Mouse (Mus musculus) heart, embryonic 10.5 days (tissue): ENCODE measurements around the gene Gm20390. TPM values are rescaled to one million over a fixed set of nuclear protein-coding genes. Genes with fewer than 3 reads are reported as not detected.
A peak's percentile ranks its signal among the peaks of the same experiment; 100 is the strongest.
"Not testable (repeated sequence)": the region's sequence is repeated elsewhere in the genome, so short reads cannot be mapped to it uniquely, and the experiment has no call there.

Experiments used
- DNase-seq: peaks from one replicate; pipeline ENCODE4 v3.0.0-alpha.2; 2017; ENCODE audit warnings: low spot score
- H3K27ac ChIP-seq: fragments of 300-500 bp; sonication (generic); 2 replicates; pipeline ENCODE4 v1.5.1; 2016; ENCODE audit warnings: mild to moderate bottlenecking
- H3K27me3 ChIP-seq: fragments of 300-500 bp; sonication (generic); 2 replicates; pipeline ENCODE4 v1.6.1; 2016; ENCODE audit warnings: mild to moderate bottlenecking; ENCODE audit not compliant: poor library complexity, insufficient read depth, severe bottlenecking
- H3K36me3 ChIP-seq: fragments of 300-500 bp; sonication (generic); 2 replicates; pipeline ENCODE4 v1.6.1; 2016; ENCODE audit warnings: mild to moderate bottlenecking, moderate library complexity
- H3K4me1 ChIP-seq: fragments of 300-500 bp; sonication (generic); 2 replicates; pipeline ENCODE4 v1.6.1; 2016; ENCODE audit warnings: mild to moderate bottlenecking
- H3K4me3 ChIP-seq: fragments of 300-500 bp; sonication (generic); 2 replicates; pipeline ENCODE4 v1.5.1; 2016; ENCODE audit warnings: mild to moderate bottlenecking, moderate library complexity
- H3K9me3 ChIP-seq: fragments of 300-500 bp; sonication (generic); 2 replicates; pipeline ENCODE4 v1.6.1; 2016; ENCODE audit warnings: mild to moderate bottlenecking, moderate library complexity
- WGBS: fragments of 180-500 bp; shearing (Covaris S2); methylation state at CpG from one replicate; pipeline ENCODE4 v1.1.7; 2016; 5-methylcytosine and 5-hydroxymethylcytosine counted together
- polyA plus RNA-seq: library from polyadenylated mRNA; unstranded; fragments of >200 nt; fragmentation: Nextera tagmentation; extraction: Ambion mirVana; gene quantifications from 2 replicates; pipeline ENCODE4 v1.2.1, GENCODE M21; 2016

The Gm20390 gene
- polyA plus RNA-seq, 1 experiment from 2014 or later, result 461 TPM

GRCm38 (mm10) chr11:93956159-93956558 lies 11.9 kb downstream of the Gm20390 start, which contains the start of gene Nme2:
Gene Nme2, minus strand, starts transcription at chr11:93956259.
- Histone ChIP-seq H3K4me1 (peaks cover 27% of the 10 kb centered on the region), H3K36me3 (peaks cover 64% of the 10 kb centered on the region), H3K27ac (peak within 1 kb of the TSS; percentile 90), H3K27me3 (no peaks in the 10 kb centered on the region), H3K4me3 (peak within 1 kb of the TSS; percentile 71), H3K9me3 (no peaks in the 10 kb centered on the region)
- WGBS, result 3% methylated on average over 6 of the region's 6 CpGs
- no peak for DNase-seq

GRCm38 (mm10) chr11:93955256-93956150 lies 12.6 kb downstream of the Gm20390 start:
- under 1% methylated on average over 66 of the region's 67 CpGs for WGBS
- peaks cover 64% of the 10 kb centered on the region for H3K36me3 ChIP-seq
- peak overlapping the region; percentile 71 for H3K4me3 ChIP-seq
- peaks cover 27% of the 10 kb centered on the region for H3K4me1 ChIP-seq
- H3K27me3 ChIP-seq, result no peaks in the 10 kb centered on the region
- no peaks in the 10 kb centered on the region for H3K9me3 ChIP-seq
- peak overlapping the region; percentile 90 for H3K27ac ChIP-seq
- peak; percentile 97 for DNase-seq

- Histone ChIP-seq H3K27me3 (no peaks in the 10 kb centered on the region), H3K27ac (peak overlapping the region; percentile 90), H3K36me3 (peaks cover 64% of the 10 kb centered on the region), H3K9me3 (no peaks in the 10 kb centered on the region), H3K4me1 (peaks cover 27% of the 10 kb centered on the region), H3K4me3 (peak overlapping the region; percentile 71)
- DNase-seq, result no peak
- 37% methylated on average over 13 of the region's 13 CpGs for WGBS
Observed at GRCm38 (mm10) chr11:93954738-93955255, 13.3 kb downstream of the Gm20390 start.

GRCm38 (mm10) chr11:93952376-93952775 lies 15.7 kb downstream of the Gm20390 start:
- Histone ChIP-seq H3K9me3 (no peaks in the 10 kb centered on the region), H3K4me1 (peaks cover 27% of the 10 kb centered on the region), H3K36me3 (peaks cover 61% of the 10 kb centered on the region), H3K27ac (no peak overlapping the region), H3K4me3 (no peak overlapping the region), H3K27me3 (no peaks in the 10 kb centered on the region)
- 83% methylated on average over 5 of the region's 5 CpGs for WGBS
- no peak for DNase-seq

GRCm38 (mm10) chr11:93950045-93950444 lies 18.0 kb downstream of the Gm20390 start:
- no peak for DNase-seq
- H3K36me3 ChIP-seq, result peaks cover 64% of the 10 kb centered on the region
- H3K27ac ChIP-seq, result no peak overlapping the region
- H3K9me3 ChIP-seq, result no peaks in the 10 kb centered on the region
- H3K27me3 ChIP-seq, result no peaks in the 10 kb centered on the region
- H3K4me1 ChIP-seq, result peaks cover 18% of the 10 kb centered on the region
- WGBS, result 94% methylated on average over 1 of the region's 1 CpGs
- no peak overlapping the region for H3K4me3 ChIP-seq

- H3K9me3 ChIP-seq, result no peaks in the 10 kb centered on the region
- no peak overlapping the region for H3K27ac ChIP-seq
- H3K27me3 ChIP-seq, result no peaks in the 10 kb centered on the region
- no peak overlapping the region for H3K4me3 ChIP-seq
- peaks cover 11% of the 10 kb centered on the region for H3K4me1 ChIP-seq
- no peak for DNase-seq
- 89% methylated on average over 9 of the region's 9 CpGs for WGBS
- peaks cover 62% of the 10 kb centered on the region for H3K36me3 ChIP-seq
Observed at GRCm38 (mm10) chr11:93948887-93949567, 19.1 kb downstream of the Gm20390 start.

GRCm38 (mm10) chr11:93944986-93945385 lies 23.1 kb downstream of the Gm20390 start:
- H3K4me3 ChIP-seq, result no peak overlapping the region
- no peaks in the 10 kb centered on the region for H3K27me3 ChIP-seq
- H3K9me3 ChIP-seq, result no peaks in the 10 kb centered on the region
- no peak overlapping the region for H3K27ac ChIP-seq
- no peak for DNase-seq
- H3K36me3 ChIP-seq, result peaks cover 43% of the 10 kb centered on the region
- H3K4me1 ChIP-seq, result no peaks in the 10 kb centered on the region
- WGBS, result 84% methylated on average over 3 of the region's 3 CpGs

GRCm38 (mm10) chr11:93940906-93941305 lies 27.2 kb downstream of the Gm20390 start:
- Histone ChIP-seq H3K27ac (no peak overlapping the region), H3K9me3 (no peaks in the 10 kb centered on the region), H3K27me3 (no peaks in the 10 kb centered on the region), H3K4me3 (no peak overlapping the region), H3K36me3 (peaks cover 40% of the 10 kb centered on the region), H3K4me1 (no peaks in the 10 kb centered on the region)
- WGBS, result 65% methylated on average over 2 of the region's 2 CpGs
- DNase-seq, result no peak

GRCm38 (mm10) chr11:93929106-93929505 lies 39.0 kb downstream of the Gm20390 start:
- DNase-seq, result no peak
- peaks cover 95% of the 10 kb centered on the region for H3K36me3 ChIP-seq
- no peak overlapping the region for H3K4me3 ChIP-seq
- H3K27ac ChIP-seq, result no peak overlapping the region
- H3K9me3 ChIP-seq, result no peaks in the 10 kb centered on the region
- no peaks in the 10 kb centered on the region for H3K27me3 ChIP-seq
- no peaks in the 10 kb centered on the region for H3K4me1 ChIP-seq

- not testable (repeated sequence) for H3K4me3 ChIP-seq, H3K27ac ChIP-seq, H3K27me3 ChIP-seq, H3K9me3 ChIP-seq, H3K4me1 ChIP-seq, DNase-seq
- H3K36me3 ChIP-seq, result peaks cover 89% of the 10 kb centered on the region
- 91% methylated on average over 2 of the region's 2 CpGs for WGBS
Observed at GRCm38 (mm10) chr11:93915019-93915418, 53.1 kb downstream of the Gm20390 start.

GRCm38 (mm10) chr11:93911603-93912002 lies 56.5 kb downstream of the Gm20390 start:
- no peak for DNase-seq
- WGBS, result 89% methylated on average over 3 of the region's 3 CpGs
- no peaks in the 10 kb centered on the region for H3K27me3 ChIP-seq
- no peak overlapping the region for H3K27ac ChIP-seq
- H3K4me1 ChIP-seq, result no peaks in the 10 kb centered on the region
- H3K4me3 ChIP-seq, result no peak overlapping the region
- H3K36me3 ChIP-seq, result peaks cover 91% of the 10 kb centered on the region
- H3K9me3 ChIP-seq, result no peaks in the 10 kb centered on the region

GRCm38 (mm10) chr11:93908829-93909228 lies 59.3 kb downstream of the Gm20390 start:
- H3K9me3 ChIP-seq, result no peaks in the 10 kb centered on the region
- no peaks in the 10 kb centered on the region for H3K27me3 ChIP-seq
- no peaks in the 10 kb centered on the region for H3K4me1 ChIP-seq
- H3K36me3 ChIP-seq, result peaks cover 88% of the 10 kb centered on the region
- no peak overlapping the region for H3K27ac ChIP-seq
- DNase-seq, result no peak
- WGBS, result 85% methylated on average over 9 of the region's 9 CpGs
- no peak overlapping the region for H3K4me3 ChIP-seq

- peaks cover 80% of the 10 kb centered on the region for H3K36me3 ChIP-seq
- H3K27ac ChIP-seq, result no peak overlapping the region
- DNase-seq, result no peak
- H3K4me1 ChIP-seq, result no peaks in the 10 kb centered on the region
- H3K9me3 ChIP-seq, result no peaks in the 10 kb centered on the region
- no peaks in the 10 kb centered on the region for H3K27me3 ChIP-seq
- WGBS, result 88% methylated on average over 3 of the region's 3 CpGs
- no peak overlapping the region for H3K4me3 ChIP-seq
Observed at GRCm38 (mm10) chr11:93907839-93908238, 60.3 kb downstream of the Gm20390 start.
